Mouse (Mus musculus) liver, embryonic 13.5 days (tissue): ENCODE data around the gene Il1b. TPM values are rescaled to one million over a fixed set of nuclear protein-coding genes. Genes with fewer than 3 reads are reported as not detected.

Experiments
- ATAC-seq: fragments of 200-750 bp; cut with Nextera tagmentation; 2 replicates; pipeline ENCODE4 v1.8.0; 2017; ENCODE audit warnings: low read depth, mild to moderate bottlenecking, moderate number of reproducible peaks, moderate library complexity
- DNase-seq: peaks from one replicate; pipeline ENCODE4 v3.0.0; 2022
- H3K27ac ChIP-seq: fragments of 300-500 bp; sonication (generic); 2 replicates; pipeline ENCODE4 v1.5.1; 2015; ENCODE audit warnings: moderate library complexity, mild to moderate bottlenecking, inconsistent platforms
- H3K27me3 ChIP-seq: fragments of 300-500 bp; sonication (generic); 2 replicates; pipeline ENCODE4 v1.6.1; 2015; ENCODE audit warnings: mild to moderate bottlenecking, inconsistent platforms
- H3K36me3 ChIP-seq: fragments of 300-500 bp; sonication (generic); 2 replicates; pipeline ENCODE4 v1.6.1; 2015; ENCODE audit warnings: mild to moderate bottlenecking, inconsistent platforms
- H3K4me1 ChIP-seq: fragments of 300-500 bp; sonication (generic); replicated peaks from 2 replicates; pipeline ENCODE4 v1.6.1; 2015; ENCODE audit warnings: inconsistent platforms
- H3K4me2 ChIP-seq: fragments of 300-500 bp; sonication (generic); 2 replicates; pipeline ENCODE4 v1.6.1; 2015; ENCODE audit warnings: inconsistent platforms, mild to moderate bottlenecking, moderate library complexity
- H3K4me3 ChIP-seq: fragments of 300-500 bp; sonication (generic); replicated peaks from 2 replicates; pipeline ENCODE4 v1.5.1; 2015; ENCODE audit warnings: mild to moderate bottlenecking, inconsistent platforms
- H3K9ac ChIP-seq: fragments of 300-500 bp; sonication (generic); 2 replicates; pipeline ENCODE4 v1.6.1; 2015; ENCODE audit warnings: mild to moderate bottlenecking, inconsistent platforms
- H3K9me3 ChIP-seq: fragments of 300-500 bp; sonication (generic); replicated peaks from 2 replicates; pipeline ENCODE4 v1.6.1; 2016; ENCODE audit warnings: inconsistent platforms
- WGBS: fragments of 180-500 bp; shearing (Covaris S2); methylation state at CpG from one replicate; pipeline ENCODE4 v1.1.7; 2015; ENCODE audit not compliant: insufficient replicate concordance; 5-methylcytosine and 5-hydroxymethylcytosine counted together
- polyA plus RNA-seq: library from polyadenylated mRNA; unstranded; fragments of >200 nt; fragmentation: Nextera tagmentation; extraction: Ambion mirVana; gene quantifications from 2 replicates; pipeline ENCODE4 v1.2.1, GENCODE M21; 2015

Gene Il1b
- polyA plus RNA-seq, 1 experiment from 2014 or later, result 0.16 TPM

GRCm38 (mm10) chr2:129368106-129368505 lies 2.8 kb downstream of the Il1b start:
- DNase-seq (no peak), ATAC-seq (peak; percentile 66)
- Histone ChIP-seq H3K27me3 (no peaks in the 10 kb centered on the region), H3K9ac (no peak overlapping the region), H3K27ac (no peak overlapping the region), H3K36me3 (no peaks in the 10 kb centered on the region), H3K9me3 (no peaks in the 10 kb centered on the region), H3K4me2 (no peak overlapping the region), H3K4me1 (peaks cover 24% of the 10 kb centered on the region), H3K4me3 (no peak overlapping the region)
- 18% methylated on average over 2 of the region's 2 CpGs for WGBS

GRCm38 (mm10) chr2:129367246-129367645 lies 3.7 kb downstream of the Il1b start:
- Histone ChIP-seq H3K36me3 (no peaks in the 10 kb centered on the region), H3K9me3 (no peaks in the 10 kb centered on the region), H3K4me2 (no peak overlapping the region), H3K9ac (no peak overlapping the region), H3K4me3 (no peak overlapping the region), H3K27ac (no peak overlapping the region), H3K27me3 (no peaks in the 10 kb centered on the region), H3K4me1 (peaks cover 24% of the 10 kb centered on the region)
- ATAC-seq (no peak), DNase-seq (no peak)
- WGBS, result 58% methylated on average over 5 of the region's 5 CpGs

- Histone ChIP-seq H3K9ac (no peak overlapping the region), H3K4me1 (no peaks in the 10 kb centered on the region), H3K27me3 (no peaks in the 10 kb centered on the region), H3K36me3 (no peaks in the 10 kb centered on the region), H3K4me2 (no peak overlapping the region), H3K27ac (no peak overlapping the region), H3K4me3 (no peak overlapping the region), H3K9me3 (no peaks in the 10 kb centered on the region)
- WGBS, result 46% methylated on average over 3 of the region's 3 CpGs
- DNase-seq (no peak), ATAC-seq (no peak)
These were observed 9.9 kb downstream of the Il1b start for GRCm38 (mm10) chr2:129360975-129361560.

GRCm38 (mm10) chr2:129360197-129360596 lies 10.7 kb downstream of the Il1b start:
- ATAC-seq (no peak), DNase-seq (no peak)
- no peak overlapping the region for H3K4me2 ChIP-seq
- no peaks in the 10 kb centered on the region for H3K36me3 ChIP-seq
- no peaks in the 10 kb centered on the region for H3K4me1 ChIP-seq
- H3K27me3 ChIP-seq, result no peaks in the 10 kb centered on the region
- H3K4me3 ChIP-seq, result no peak overlapping the region
- 42% methylated on average over 10 of the region's 10 CpGs for WGBS
- H3K9me3 ChIP-seq, result no peaks in the 10 kb centered on the region
- H3K9ac ChIP-seq, result no peak overlapping the region
- H3K27ac ChIP-seq, result no peak overlapping the region

GRCm38 (mm10) chr2:129338138-129338621 lies 32.8 kb downstream of the Il1b start:
- 41% methylated on average over 6 of the region's 6 CpGs for WGBS

GRCm38 (mm10) chr2:129333471-129333870 lies 37.5 kb downstream of the Il1b start:
- H3K36me3 ChIP-seq, result no peaks in the 10 kb centered on the region
- no peak for DNase-seq
- no peak overlapping the region for H3K4me3 ChIP-seq
- no peaks in the 10 kb centered on the region for H3K9me3 ChIP-seq
- no peak overlapping the region for H3K4me2 ChIP-seq
- no peak overlapping the region for H3K9ac ChIP-seq
- WGBS, result 53% methylated on average over 4 of the region's 4 CpGs
- H3K27ac ChIP-seq, result no peak overlapping the region
- H3K27me3 ChIP-seq, result no peaks in the 10 kb centered on the region
- no peaks in the 10 kb centered on the region for H3K4me1 ChIP-seq
- no peak for ATAC-seq

More at GRCm38 (mm10) chr2:129338138-129338621, 32.8 kb downstream of the Il1b start:
- Histone ChIP-seq H3K4me2 (no peak overlapping the region), H3K9ac (no peak overlapping the region), H3K27me3 (no peaks in the 10 kb centered on the region), H3K36me3 (no peaks in the 10 kb centered on the region), H3K4me1 (no peaks in the 10 kb centered on the region), H3K27ac (no peak overlapping the region), H3K9me3 (peaks cover 9% of the 10 kb centered on the region; the same call in 1 of the 2 replicates), H3K4me3 (no peak overlapping the region)
- ATAC-seq (no peak), DNase-seq (no peak)

- no peaks in the 10 kb centered on the region for H3K36me3 ChIP-seq
- no peaks in the 10 kb centered on the region for H3K4me1 ChIP-seq
- H3K4me2 ChIP-seq, result no peak overlapping the region
- no peaks in the 10 kb centered on the region for H3K9me3 ChIP-seq
- DNase-seq (no peak), ATAC-seq (no peak)
- peak overlapping the region; percentile 37; the same call in 1 of the 2 replicates for H3K27ac ChIP-seq
- no peaks in the 10 kb centered on the region for H3K27me3 ChIP-seq
- H3K4me3 ChIP-seq, result no peak overlapping the region
- WGBS, result 27% methylated on average over 13 of the region's 13 CpGs
- H3K9ac ChIP-seq, result no peak overlapping the region
These were observed 40.4 kb downstream of the Il1b start for GRCm38 (mm10) chr2:129330540-129330939.

- no peak overlapping the region for H3K9ac ChIP-seq
- H3K4me1 ChIP-seq, result no peaks in the 10 kb centered on the region
- ATAC-seq (no peak), DNase-seq (no peak)
- no peak overlapping the region for H3K4me2 ChIP-seq
- H3K36me3 ChIP-seq, result no peaks in the 10 kb centered on the region
- H3K27ac ChIP-seq, result peak overlapping the region; percentile 37
- H3K4me3 ChIP-seq, result no peak overlapping the region
- no peaks in the 10 kb centered on the region for H3K9me3 ChIP-seq
- WGBS, result 24% methylated on average over 7 of the region's 7 CpGs
- H3K27me3 ChIP-seq, result no peaks in the 10 kb centered on the region
These were observed 40.9 kb downstream of the Il1b start for GRCm38 (mm10) chr2:129330024-129330423.

- H3K9ac ChIP-seq, result no peak overlapping the region
- 66% methylated on average over 4 of the region's 4 CpGs for WGBS
- no peak for ATAC-seq
These were observed 42.7 kb downstream of the Il1b start for GRCm38 (mm10) chr2:129328238-129328637.

GRCm38 (mm10) chr2:129324216-129324615 lies 46.7 kb downstream of the Il1b start:
- ATAC-seq, result no peak
- no peaks in the 10 kb centered on the region for H3K4me1 ChIP-seq
- WGBS, result 62% methylated on average over 3 of the region's 3 CpGs

More at GRCm38 (mm10) chr2:129328238-129328637, 42.7 kb downstream of the Il1b start:
- Histone ChIP-seq H3K27ac (no peak overlapping the region), H3K36me3 (no peaks in the 10 kb centered on the region), H3K9me3 (no peaks in the 10 kb centered on the region), H3K27me3 (no peaks in the 10 kb centered on the region), H3K4me3 (no peak overlapping the region), H3K4me2 (no peak overlapping the region), H3K4me1 (no peaks in the 10 kb centered on the region)
- no peak for DNase-seq

GRCm38 (mm10) chr2:129322117-129322635 lies 48.8 kb downstream of the Il1b start:
- H3K4me2 ChIP-seq, result no peak overlapping the region
- H3K4me1 ChIP-seq, result no peaks in the 10 kb centered on the region
- DNase-seq (no peak), ATAC-seq (no peak)
- no peak overlapping the region for H3K27ac ChIP-seq
- no peaks in the 10 kb centered on the region for H3K36me3 ChIP-seq
- WGBS, result 27% methylated on average over 1 of the region's 1 CpGs
- no peak overlapping the region for H3K9ac ChIP-seq
- H3K9me3 ChIP-seq, result no peaks in the 10 kb centered on the region
- H3K4me3 ChIP-seq, result no peak overlapping the region
- no peaks in the 10 kb centered on the region for H3K27me3 ChIP-seq

More at GRCm38 (mm10) chr2:129324216-129324615, 46.7 kb downstream of the Il1b start:
- H3K36me3 ChIP-seq, result no peaks in the 10 kb centered on the region
- H3K27me3 ChIP-seq, result no peaks in the 10 kb centered on the region
- H3K4me2 ChIP-seq, result no peak overlapping the region
- H3K27ac ChIP-seq, result no peak overlapping the region
- H3K9me3 ChIP-seq, result no peaks in the 10 kb centered on the region
- no peak overlapping the region for H3K4me3 ChIP-seq
- no peak for DNase-seq
- H3K9ac ChIP-seq, result no peak overlapping the region

GRCm38 (mm10) chr2:129320033-129320605 lies 50.8 kb downstream of the Il1b start:
- Histone ChIP-seq H3K9ac (no peak overlapping the region), H3K4me1 (no peaks in the 10 kb centered on the region), H3K9me3 (no peaks in the 10 kb centered on the region), H3K36me3 (no peaks in the 10 kb centered on the region), H3K4me3 (no peak overlapping the region), H3K4me2 (no peak overlapping the region), H3K27ac (no peak overlapping the region), H3K27me3 (no peaks in the 10 kb centered on the region)
- no peak for DNase-seq
- 37% methylated on average over 8 of the region's 8 CpGs for WGBS
- ATAC-seq, result no peak
